Mouse (Mus musculus): Measurements from ENCODE around the gene Ice1.

Ice1 gene

DNA sequence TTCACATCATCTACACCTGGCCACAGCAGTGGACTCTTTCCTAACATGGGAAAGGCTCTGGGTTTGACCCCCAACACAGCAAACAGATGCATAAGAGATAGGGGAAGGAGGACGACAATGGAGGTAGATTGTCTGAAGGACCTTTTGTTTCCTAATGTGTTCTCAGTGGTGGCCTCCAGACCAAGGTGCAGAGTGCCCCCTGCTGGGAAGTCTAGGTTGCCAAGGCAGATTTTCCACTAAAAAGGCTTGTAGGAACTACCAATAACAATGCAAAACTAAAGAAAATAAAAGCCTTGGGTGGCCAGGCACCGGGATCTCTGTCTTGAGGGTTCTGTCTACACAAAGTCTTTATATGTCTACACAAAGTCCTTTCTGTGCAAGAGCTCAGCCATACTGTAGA, 54.9 kb downstream of the Ice1 start:
- no peak for DNase-seq (ENCODE audit: extremely low spot score, low read depth, low spot score)

DNA sequence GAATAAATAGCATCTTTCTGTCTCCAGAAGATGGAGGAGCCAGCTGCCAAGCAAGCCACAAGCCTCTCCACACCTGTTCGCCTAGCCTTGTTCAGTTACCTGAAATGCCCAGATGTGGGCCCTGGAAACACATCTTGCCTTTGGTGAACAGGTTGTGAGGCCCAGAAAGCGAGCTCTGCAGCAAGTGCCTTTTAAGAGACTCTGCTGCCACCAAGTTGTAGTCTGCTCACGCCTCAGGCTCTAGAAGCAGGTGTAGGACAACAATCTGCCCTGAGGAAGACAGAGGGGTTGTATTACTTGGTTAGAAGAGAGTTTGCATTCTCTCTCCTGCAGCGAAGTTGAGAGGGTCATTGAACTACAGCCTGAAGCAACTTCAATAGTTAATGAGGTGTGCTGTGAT, 55.9 kb downstream of the Ice1 start:
- no peak for DNase-seq (ENCODE audit: extremely low spot score, low read depth, low spot score)

DNA sequence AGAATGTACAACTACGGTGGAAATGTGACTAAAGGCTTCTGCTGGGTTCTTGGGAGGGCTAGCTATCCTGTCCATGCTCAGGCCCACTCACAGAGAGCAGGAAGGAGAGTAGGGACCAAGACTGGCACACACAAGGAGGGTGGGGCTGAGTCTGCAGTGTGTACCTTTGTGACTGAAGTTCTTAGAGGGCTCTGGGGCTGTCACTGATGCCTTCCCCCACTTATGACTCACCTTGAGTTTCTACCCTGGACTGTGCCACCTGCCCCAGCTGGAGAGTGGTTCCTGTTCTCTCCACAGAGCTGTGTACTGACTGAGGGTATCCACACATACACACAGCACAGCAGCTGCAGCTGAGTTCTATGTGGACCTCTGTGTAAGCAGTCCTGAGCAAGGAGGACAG, 63.2 kb downstream of the Ice1 start:
- DNase-seq (ENCODE audit: extremely low spot score, low read depth, low spot score), result no peak

DNA sequence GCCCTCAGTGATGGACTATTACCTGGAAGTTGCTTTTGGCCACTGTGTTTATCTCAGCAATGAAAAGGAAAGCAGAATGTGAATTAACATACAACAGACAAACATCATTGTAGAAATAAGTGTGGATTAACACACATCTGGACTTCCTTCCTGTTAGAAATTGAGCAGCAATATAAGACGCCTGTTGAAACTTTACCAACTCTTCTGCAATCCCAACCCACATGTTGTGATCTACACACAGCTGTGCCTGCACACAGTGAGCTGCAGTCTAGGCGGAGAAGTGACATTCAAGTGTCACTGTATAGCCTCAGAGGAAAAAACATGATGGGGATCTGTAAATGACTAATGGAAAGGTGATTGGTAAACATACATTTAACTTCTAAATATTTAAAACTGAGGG, 69.5 kb downstream of the Ice1 start:
- no peak for DNase-seq (ENCODE audit: extremely low spot score, low read depth, low spot score)

DNA sequence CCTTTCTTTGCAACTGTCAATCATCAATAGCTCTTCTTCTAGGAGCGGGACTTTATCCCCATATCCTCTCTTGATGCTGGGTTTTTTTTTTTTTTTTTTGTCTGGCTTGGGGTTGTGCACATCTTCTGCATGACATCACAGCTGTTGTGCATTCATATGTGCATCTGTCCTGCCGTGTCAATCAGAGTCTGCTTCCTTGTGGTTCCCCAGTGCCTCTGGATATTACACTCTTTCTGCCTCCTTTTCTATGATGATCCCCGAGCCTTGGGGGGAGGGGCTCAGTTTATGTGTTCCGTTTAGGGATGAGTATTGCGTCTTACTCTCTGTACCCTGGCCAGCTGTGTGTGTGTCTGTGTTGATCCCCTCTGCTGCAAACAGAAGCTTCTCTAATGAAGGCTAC, 84.0 kb downstream of the Ice1 start:
- no peak for DNase-seq (ENCODE audit: extremely low spot score, low read depth, low spot score)

DNA sequence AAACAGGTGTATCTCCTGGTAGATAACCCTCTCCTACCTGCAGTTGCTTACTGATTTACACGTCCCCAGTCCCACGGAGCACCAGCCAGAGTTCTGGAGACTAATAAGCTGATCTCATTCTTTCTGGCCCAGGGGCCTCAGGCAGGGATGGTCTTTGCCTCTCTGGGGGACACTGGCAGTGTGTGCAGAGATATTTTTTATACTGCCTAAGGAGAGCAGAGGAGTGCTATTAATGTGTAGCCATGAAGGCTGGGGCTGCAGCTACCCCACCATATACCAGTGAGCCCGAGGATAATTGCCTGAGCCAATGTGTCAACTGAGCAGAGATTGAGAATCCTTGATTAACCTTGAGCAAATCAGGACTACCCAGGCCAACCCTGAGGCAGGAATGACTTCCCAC, 90.0 kb downstream of the Ice1 start:
- DNase-seq (ENCODE audit: extremely low spot score, low read depth, low spot score), result no peak

DNA sequence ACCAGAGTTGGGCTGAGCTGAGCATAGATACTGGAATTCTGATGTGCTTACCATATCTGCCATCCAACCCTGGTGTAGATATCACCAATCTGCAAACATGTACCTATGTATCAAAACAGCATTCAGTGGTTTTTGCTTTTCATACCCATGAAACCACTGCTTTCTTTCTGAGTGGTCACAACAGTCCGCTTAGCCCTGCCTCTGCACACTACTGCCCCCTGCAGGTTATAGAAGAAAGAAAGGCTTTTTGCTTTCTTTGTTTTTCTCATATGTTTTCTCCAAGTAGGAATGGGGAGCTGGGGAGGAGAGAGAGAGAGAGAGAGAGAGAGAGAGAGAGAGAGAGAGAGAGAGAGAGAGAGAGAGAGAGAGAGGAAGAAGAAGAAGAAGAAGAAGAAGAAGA, 92.2 kb downstream of the Ice1 start:
- DNase-seq (ENCODE audit: extremely low spot score, low read depth, low spot score), result peak; percentile 14

DNA sequence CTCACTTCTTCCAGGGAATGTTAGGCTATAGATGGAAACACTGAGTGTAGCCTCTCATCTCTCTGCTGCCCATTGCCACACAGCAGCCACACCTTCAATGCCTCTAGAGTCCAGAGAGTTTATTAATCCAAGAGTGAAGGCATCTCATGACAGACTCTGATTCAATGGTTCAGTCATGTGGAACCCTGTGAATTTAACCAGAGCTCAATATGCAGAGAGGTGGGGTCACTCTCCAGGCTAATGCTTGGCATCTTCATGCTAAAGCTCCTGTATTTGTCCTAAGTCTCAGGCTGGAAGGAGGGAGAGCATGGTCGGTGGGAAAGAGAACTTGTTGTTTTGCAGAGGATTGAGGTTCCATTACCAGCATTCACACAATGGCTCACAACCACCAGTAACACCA, 97.6 kb downstream of the Ice1 start:
- DNase-seq (ENCODE audit: extremely low spot score, low read depth, low spot score), result no peak

DNA sequence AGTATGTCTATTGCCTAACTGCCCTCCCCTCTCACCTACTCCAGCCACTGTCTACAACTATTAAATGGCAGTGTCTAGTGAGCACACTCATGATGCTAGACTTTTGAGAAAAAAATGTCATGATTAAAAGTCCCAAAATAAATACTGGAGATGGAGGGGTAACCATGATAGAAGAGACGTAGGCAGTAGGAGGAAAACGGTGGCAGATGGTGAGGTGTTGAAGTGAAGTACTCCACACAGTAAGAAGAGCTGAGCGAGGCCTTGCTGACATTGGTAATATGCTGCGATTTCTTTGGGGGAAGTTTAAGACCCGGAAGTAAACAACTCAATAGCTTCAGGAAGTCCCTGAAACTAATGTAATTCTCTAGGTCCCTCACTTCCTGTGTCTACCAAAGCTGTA, 104.0 kb downstream of the Ice1 start:
- no peak for DNase-seq (ENCODE audit: extremely low spot score, low read depth, low spot score)

DNA sequence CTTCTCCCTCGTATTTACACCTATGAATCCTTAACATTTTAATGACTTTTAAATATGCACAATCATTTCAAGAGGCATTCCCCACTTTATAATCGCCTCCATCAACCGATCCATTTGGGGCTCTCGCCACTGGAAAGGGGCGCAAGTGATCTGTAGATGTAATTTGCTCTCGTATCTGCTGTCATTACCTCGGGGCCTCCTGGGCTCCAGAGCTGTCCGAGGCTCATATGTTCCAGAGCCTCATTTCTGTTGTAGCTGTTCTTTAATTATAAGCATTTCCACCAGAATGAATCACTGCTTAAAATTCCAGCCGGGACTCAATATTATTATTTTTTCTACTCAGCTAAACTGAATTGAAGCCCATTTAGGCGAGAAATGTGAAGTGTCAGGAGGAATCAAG, 104.7 kb downstream of the Ice1 start:
- no peak for DNase-seq (ENCODE audit: extremely low spot score, low read depth, low spot score)

DNA sequence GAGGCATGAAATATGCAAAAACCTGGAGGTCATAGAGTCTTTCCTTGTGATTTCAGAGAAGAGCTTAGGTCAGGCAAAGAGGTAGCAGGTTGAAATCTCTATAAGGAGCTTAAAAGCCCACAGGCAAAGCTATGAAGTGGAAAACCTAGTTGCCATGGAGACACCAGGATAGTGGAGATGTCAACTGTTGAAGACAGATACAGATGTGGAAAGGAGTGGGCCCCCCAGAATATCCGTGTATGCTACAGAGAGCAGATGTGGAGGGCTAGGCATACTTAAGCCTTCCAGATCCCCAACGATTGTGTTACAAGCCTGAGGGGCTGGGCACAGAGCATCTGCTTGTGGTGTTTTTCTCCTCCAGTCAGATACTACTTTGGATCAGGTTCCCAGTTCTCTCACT, 119.8 kb downstream of the Ice1 start:
- no peak for DNase-seq (ENCODE audit: extremely low spot score, low read depth, low spot score)

DNA sequence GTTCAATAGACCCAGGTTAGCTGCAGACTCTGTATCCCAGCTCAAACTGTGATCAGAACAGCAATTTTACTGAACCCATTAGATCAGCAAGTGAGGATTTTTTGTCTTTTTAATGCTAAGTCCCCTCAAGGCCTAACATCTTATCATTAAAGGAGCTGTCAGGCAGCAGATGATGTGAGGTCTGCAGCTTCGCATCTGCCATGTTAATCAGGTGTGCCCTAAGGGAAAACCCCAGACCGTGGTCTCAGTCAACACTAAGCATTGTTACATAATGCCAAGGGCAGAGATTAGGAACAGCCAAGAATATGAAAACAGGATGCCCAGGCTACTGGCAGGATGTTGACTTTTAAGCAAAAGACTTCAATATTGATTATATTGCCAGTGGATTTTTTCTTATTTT, 122.4 kb downstream of the Ice1 start:
- no peak for DNase-seq (ENCODE audit: extremely low spot score, low read depth, low spot score)

DNA sequence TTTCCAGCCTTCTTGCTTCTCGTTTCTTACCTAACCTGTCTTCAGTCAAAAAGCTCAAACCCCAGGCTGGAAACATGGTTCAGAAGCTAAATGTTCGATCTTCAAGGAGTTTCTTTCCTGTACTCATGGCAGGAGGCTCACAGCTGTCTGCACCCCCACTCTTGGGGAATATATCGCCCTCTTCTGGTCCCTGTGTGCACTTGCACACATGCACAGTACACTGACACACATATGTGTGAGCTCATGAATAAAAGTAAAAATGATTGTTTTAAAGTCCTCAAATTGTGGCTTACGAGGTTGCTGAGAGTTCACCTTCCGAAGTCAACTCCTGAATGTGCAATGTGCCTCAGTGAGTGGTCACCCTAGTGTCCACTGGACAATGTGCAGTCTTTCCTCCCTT, 127.2 kb downstream of the Ice1 start:
- no peak for DNase-seq (ENCODE audit: extremely low spot score, low read depth, low spot score)

DNA sequence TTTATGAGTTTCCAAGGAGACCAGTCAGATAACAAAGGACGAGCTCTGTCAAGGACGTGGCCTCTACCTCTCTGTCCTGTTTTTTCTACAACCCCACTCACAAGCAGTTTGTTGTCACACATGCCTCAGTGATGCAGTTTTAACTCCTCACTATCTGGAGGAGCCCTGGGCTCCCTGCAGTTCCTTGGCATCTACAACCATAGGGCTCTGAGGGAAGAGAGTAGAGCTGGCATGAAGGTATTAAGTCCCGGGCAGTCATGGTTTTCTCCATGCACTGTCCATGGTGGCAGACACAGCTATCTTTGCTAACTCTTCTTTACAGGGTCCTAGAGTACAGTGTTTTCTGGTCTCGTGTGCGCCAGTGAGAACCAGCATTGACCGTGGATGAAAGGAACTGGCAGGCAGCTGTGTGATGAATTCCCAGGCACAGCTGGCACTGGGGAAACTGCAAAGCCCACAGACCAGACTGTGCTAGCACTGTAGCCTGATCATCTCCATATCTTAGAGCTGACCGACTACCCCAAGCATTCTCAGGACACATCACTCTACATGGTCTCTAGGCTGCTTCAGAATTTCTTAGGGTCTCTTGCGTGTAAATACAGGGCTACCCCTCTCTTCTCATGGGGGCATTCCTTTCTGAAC, 127.9 kb downstream of the Ice1 start:
- no peak for DNase-seq (ENCODE audit: extremely low spot score, low read depth, low spot score)

DNA sequence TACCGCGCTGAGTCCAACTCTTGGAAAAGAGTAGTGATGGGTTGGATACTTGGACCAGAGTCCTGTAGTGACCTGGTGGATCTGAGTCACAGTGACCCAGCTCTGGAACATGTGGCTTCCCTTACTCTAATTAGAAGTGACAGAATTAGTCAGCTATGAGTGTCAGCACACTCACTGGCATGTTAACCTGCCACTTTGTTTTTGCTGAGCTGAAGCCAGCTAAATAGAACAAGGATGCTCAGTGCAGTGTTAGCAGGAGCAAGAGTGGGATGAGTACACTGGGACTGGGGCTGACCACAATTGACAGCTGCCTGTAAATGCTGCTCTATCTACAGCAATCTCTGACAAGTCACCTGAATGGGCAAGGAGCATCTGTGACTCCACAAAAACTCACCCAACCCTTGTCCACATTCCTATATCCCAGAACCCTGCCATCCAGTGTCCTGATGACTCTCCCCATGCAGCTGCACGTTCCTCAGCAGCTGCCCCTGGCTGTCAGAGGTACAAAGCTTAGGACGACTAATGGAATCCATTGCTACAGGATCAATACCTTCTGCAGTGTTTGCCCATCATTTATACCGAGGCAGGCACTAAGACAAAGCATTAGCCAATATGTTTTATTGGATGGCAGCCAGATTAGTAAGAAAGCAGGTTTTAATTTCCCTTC, 128.6 kb downstream of the Ice1 start:
- no peak for DNase-seq (ENCODE audit: extremely low spot score, low read depth, low spot score)

All from hindlimb bud, embryonic 11.5 days (tissue).